Comparison of ENCODE assay signal across 23 mouse cellular contexts in genomic region chr10:117908079-117908675, GRCm38 (mm10).
A peak's percentile ranks its signal among the peaks of the same experiment; 100 is the strongest.
DNase-seq lines count a peak whose midpoint lies in the region; ATAC-seq and TF ChIP-seq lines count a peak whose summit lies in the region.
"Had no signal": no experiment of that assay in that cellular context is flagged by ENCODE, and none has a peak within 500 bp of the region (broad histone marks: within the 10 kb centered on the region; RNA-seq: fewer than 3 reads in every experiment).

No protein-coding gene starts in this region.

- no peak overlapping the region for H3K4me2 ChIP-seq in hindbrain, embryonic 12.5 days (replicated peaks)
- H3K4me2 ChIP-seq in hindbrain, embryonic 11.5 days (replicated peaks; ENCODE audit: low read depth, low read length): no peak overlapping the region
- H3K4me2 ChIP-seq in midbrain, embryonic 11.5 days: no peak overlapping the region
- 0 out of 2 replicates have a peak overlapping the region, but pooled peaks have one; percentile 3 for H3K4me2 ChIP-seq in midbrain, embryonic 15.5 days
- H3K4me2 ChIP-seq: forebrain, embryonic 15.5 days; heart, embryonic 13.5 days; hindbrain, embryonic 13.5 days; kidney, embryonic 15.5 days had no signal

- TF ChIP-seq EP300 in heart, adult 2 months (IDR thresholded peaks at IDR 0.05; ENCODE audit: insufficient read depth, low read depth, low read length): no peak

- H3K4me1 ChIP-seq in hindbrain, embryonic 12.5 days: peaks cover 4% of the 10 kb centered on the region; the same call in 1 of the 2 replicates
- H3K4me1 ChIP-seq in hindbrain, embryonic 11.5 days (replicated peaks; ENCODE audit: control insufficient read depth, insufficient read depth, low read length): no peaks in the 10 kb centered on the region
- H3K4me1 ChIP-seq in midbrain, embryonic 11.5 days (ENCODE audit: control insufficient read depth, insufficient read depth, low read length): 0 out of 2 replicates have a peak, but pooled peaks cover 2% of the 10 kb centered on the region
- H3K4me1 ChIP-seq in midbrain, embryonic 10.5 days: peaks cover 22% of the 10 kb centered on the region
- H3K4me1 ChIP-seq in midbrain, embryonic 15.5 days: peaks cover 16% of the 10 kb centered on the region
- H3K4me1 ChIP-seq in heart, adult 2 months (ENCODE audit: control insufficient read depth, insufficient read depth, low read length): no peaks in the 10 kb centered on the region; the same call in 1 of the 2 replicates

- no peaks in the 10 kb centered on the region for H3K79me2 ChIP-seq in heart, adult 2 months (replicated peaks; ENCODE audit: control insufficient read depth, insufficient read depth, low read length)

- intact Hi-C loops in heart, adult 2 months (cut with DNase I): loop anchor here (5.0 kb wide), 1 partner anchor 194 kb away; no protein-coding TSS in a partner anchor
- intact Hi-C loops in left cerebral cortex, postnatal 10 days (cut with DNase I): no loop called here

- H3K27ac ChIP-seq in hindbrain, embryonic 12.5 days: 0 out of 2 replicates have a peak overlapping the region, but pooled peaks have one; percentile 7
- no peak overlapping the region for H3K27ac ChIP-seq in hindbrain, embryonic 11.5 days (ENCODE audit: low read depth, low read length)
- H3K27ac ChIP-seq in midbrain, embryonic 11.5 days (ENCODE audit: low read depth, low read length): no peak overlapping the region
- no peak overlapping the region for H3K27ac ChIP-seq in midbrain, embryonic 10.5 days (replicated peaks)
- H3K27ac ChIP-seq in midbrain, embryonic 15.5 days: no peak overlapping the region
- no peak overlapping the region for H3K27ac ChIP-seq in heart, adult 2 months
- H3K27ac ChIP-seq: forebrain, embryonic 15.5 days; heart, embryonic 13.5 days; hindbrain, embryonic 13.5 days; kidney, embryonic 15.5 days; macrophage had no signal

- H3K36me3 ChIP-seq in hindbrain, embryonic 12.5 days: no peaks in the 10 kb centered on the region
- no peaks in the 10 kb centered on the region for H3K36me3 ChIP-seq in hindbrain, embryonic 11.5 days (ENCODE audit: control insufficient read depth, insufficient read depth, low read length)
- no peaks in the 10 kb centered on the region for H3K36me3 ChIP-seq in midbrain, embryonic 11.5 days (ENCODE audit: control insufficient read depth, insufficient read depth, low read length)
- no peaks in the 10 kb centered on the region for H3K36me3 ChIP-seq in midbrain, embryonic 10.5 days
- H3K36me3 ChIP-seq in midbrain, embryonic 15.5 days (replicated peaks): no peaks in the 10 kb centered on the region
- H3K36me3 ChIP-seq in heart, adult 2 months (ENCODE audit: control insufficient read depth, insufficient read depth, low read length): 0 out of 2 replicates have a peak, but pooled peaks cover 3% of the 10 kb centered on the region
- H3K36me3 ChIP-seq: forebrain, embryonic 15.5 days; heart, embryonic 13.5 days; hindbrain, embryonic 13.5 days; kidney, embryonic 15.5 days had no signal

- ATAC-seq in hindbrain, embryonic 12.5 days (ENCODE audit: low FRiP score): no peak
- ATAC-seq in hindbrain, embryonic 11.5 days (ENCODE audit: low FRiP score): no peak
- peak; percentile 54; the same call in 1 of the 2 replicates for ATAC-seq in midbrain, embryonic 11.5 days (ENCODE audit: low FRiP score)
- peak; percentile 64 for ATAC-seq in midbrain, embryonic 15.5 days (replicated peaks)
- ATAC-seq: forebrain, embryonic 15.5 days; lung, postnatal 0 days had no signal

- no peak for TF ChIP-seq CTCF in heart, adult 2 months (IDR thresholded peaks at IDR 0.05)

- no peak for TF ChIP-seq POLR2A in heart, adult 2 months (IDR thresholded peaks at IDR 0.05; ENCODE audit: insufficient read depth, low read depth, low read length)

- no peak overlapping the region for H3K4me3 ChIP-seq in hindbrain, embryonic 12.5 days
- no peak overlapping the region for H3K4me3 ChIP-seq in hindbrain, embryonic 11.5 days (ENCODE audit: low read depth, low read length)
- no peak overlapping the region for H3K4me3 ChIP-seq in midbrain, embryonic 11.5 days (ENCODE audit: low read depth, low read length)
- no peak overlapping the region for H3K4me3 ChIP-seq in midbrain, embryonic 10.5 days
- no peak overlapping the region for H3K4me3 ChIP-seq in midbrain, embryonic 15.5 days
- H3K4me3 ChIP-seq in heart, adult 2 months: no peak overlapping the region
- H3K4me3 ChIP-seq: forebrain, embryonic 15.5 days; heart, embryonic 13.5 days; hindbrain, embryonic 13.5 days; kidney, embryonic 15.5 days had no signal

- H3K9me3 ChIP-seq in hindbrain, embryonic 12.5 days (replicated peaks): no peaks in the 10 kb centered on the region
- no peaks in the 10 kb centered on the region for H3K9me3 ChIP-seq in hindbrain, embryonic 11.5 days (ENCODE audit: control insufficient read depth, low read length)
- no peaks in the 10 kb centered on the region for H3K9me3 ChIP-seq in midbrain, embryonic 11.5 days (ENCODE audit: control insufficient read depth, low read length)
- no peaks in the 10 kb centered on the region for H3K9me3 ChIP-seq in midbrain, embryonic 10.5 days (replicated peaks)
- H3K9me3 ChIP-seq in midbrain, embryonic 15.5 days: no peaks in the 10 kb centered on the region
- H3K9me3 ChIP-seq: forebrain, embryonic 15.5 days; heart, embryonic 13.5 days; hindbrain, embryonic 13.5 days; kidney, embryonic 15.5 days had no signal

- WGBS in hindbrain, embryonic 12.5 days: 71% methylated on average over 16 of the region's 16 CpGs
- WGBS in hindbrain, embryonic 11.5 days: 78% methylated on average over 16 of the region's 16 CpGs
- WGBS in midbrain, embryonic 11.5 days: 51% methylated on average over 16 of the region's 16 CpGs
- 63% methylated on average over 16 of the region's 16 CpGs for WGBS in midbrain, embryonic 10.5 days
- WGBS in midbrain, embryonic 15.5 days: 30% methylated on average over 16 of the region's 16 CpGs
- WGBS in heart, adult 2 months: 85% methylated on average over 16 of the region's 16 CpGs

- H3K27me3 ChIP-seq in hindbrain, embryonic 12.5 days: no peaks in the 10 kb centered on the region
- no peaks in the 10 kb centered on the region for H3K27me3 ChIP-seq in hindbrain, embryonic 11.5 days (ENCODE audit: control insufficient read depth, insufficient read depth, low read length)
- H3K27me3 ChIP-seq in midbrain, embryonic 11.5 days (ENCODE audit: control insufficient read depth, insufficient read depth, low read length): no peaks in the 10 kb centered on the region
- no peaks in the 10 kb centered on the region for H3K27me3 ChIP-seq in midbrain, embryonic 10.5 days (ENCODE audit: low read depth, poor library complexity, severe bottlenecking)
- H3K27me3 ChIP-seq in midbrain, embryonic 15.5 days (replicated peaks): no peaks in the 10 kb centered on the region
- no peaks in the 10 kb centered on the region for H3K27me3 ChIP-seq in heart, adult 2 months (ENCODE audit: control insufficient read depth, insufficient read depth, low read length)
- H3K27me3 ChIP-seq: forebrain, embryonic 15.5 days; hindbrain, embryonic 13.5 days; kidney, embryonic 15.5 days had no signal

- no peak for DNase-seq in hindbrain, embryonic 11.5 days (ENCODE audit: low spot score)
- DNase-seq in midbrain, embryonic 11.5 days (ENCODE audit: low spot score, missing footprints): peak; percentile 84
- no peak for DNase-seq in midbrain, embryonic 10.5 days (ENCODE audit: low spot score)
- DNase-seq in heart, adult 2 months: no peak
- DNase-seq in left cerebral cortex, postnatal 10 days (ENCODE audit: extremely low spot score in 1 of 2, low spot score in 2 of 2): no peak
- DNase-seq: adrenal gland, postnatal 25 days; cerebellum, adult 11 months; gastrocnemius, postnatal 10 days; heart, adult 18-20 months; heart, postnatal 14 days; kidney, adult 11 months; kidney, postnatal 36 days; left cerebral cortex, postnatal 4 days; liver; right cerebral cortex, postnatal 14 days had no signal

- H3K9ac ChIP-seq in hindbrain, embryonic 12.5 days: no peak overlapping the region
- H3K9ac ChIP-seq in hindbrain, embryonic 11.5 days (ENCODE audit: low read depth, low read length): no peak overlapping the region
- H3K9ac ChIP-seq in midbrain, embryonic 11.5 days (ENCODE audit: low read length): no peak overlapping the region
- no peak overlapping the region for H3K9ac ChIP-seq in midbrain, embryonic 15.5 days
- H3K9ac ChIP-seq in heart, adult 2 months (ENCODE audit: low read depth, low read length): no peak overlapping the region
- H3K9ac ChIP-seq: forebrain, embryonic 15.5 days; heart, embryonic 13.5 days; hindbrain, embryonic 13.5 days; kidney, embryonic 15.5 days had no signal

Comparison
In these comparisons a context has a peak if more than half of its experiments do, and no peak if none do; other contexts are left out.
1. ATAC-seq: peak in midbrain, embryonic 11.5 days (single experiment) and midbrain, embryonic 15.5 days (single experiment); none in hindbrain, embryonic 12.5 days (single experiment) and hindbrain, embryonic 11.5 days (single experiment).